Mouse (Mus musculus): ENCODE measurements around the gene Tex2.

DNA sequence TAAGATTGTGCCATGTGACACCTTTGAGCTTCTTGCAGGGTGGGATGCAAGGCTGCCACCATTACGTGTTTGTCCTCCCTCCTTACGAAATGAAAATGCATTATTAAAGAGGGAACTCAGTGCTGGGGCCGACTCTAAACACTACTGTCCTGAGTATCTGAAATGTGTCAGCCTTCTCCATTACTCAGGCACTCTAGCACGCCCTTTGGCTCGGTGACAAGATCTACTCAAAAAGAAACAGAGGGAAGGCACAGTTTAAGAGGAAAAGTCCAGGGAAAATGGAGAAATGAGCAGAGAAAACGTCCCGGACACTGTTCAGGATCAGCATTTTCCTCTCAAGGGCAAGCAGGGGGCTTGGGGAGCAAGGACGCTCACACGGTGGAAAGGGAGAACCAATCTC, 40.3 kb downstream of the Tex2 start:
- TF ChIP-seq CTCF (IDR thresholded peaks at IDR 0.05; ENCODE audit: insufficient read depth, low read depth, low read length) (no peak), POLR2A (IDR thresholded peaks at IDR 0.05; ENCODE audit: insufficient read depth, low read depth, low read length) (no peak)

All from olfactory bulb, adult 2 months (tissue).